Mouse (Mus musculus): ENCODE data around the gene E030025P04Rik.

Gene E030025P04Rik

DNA sequence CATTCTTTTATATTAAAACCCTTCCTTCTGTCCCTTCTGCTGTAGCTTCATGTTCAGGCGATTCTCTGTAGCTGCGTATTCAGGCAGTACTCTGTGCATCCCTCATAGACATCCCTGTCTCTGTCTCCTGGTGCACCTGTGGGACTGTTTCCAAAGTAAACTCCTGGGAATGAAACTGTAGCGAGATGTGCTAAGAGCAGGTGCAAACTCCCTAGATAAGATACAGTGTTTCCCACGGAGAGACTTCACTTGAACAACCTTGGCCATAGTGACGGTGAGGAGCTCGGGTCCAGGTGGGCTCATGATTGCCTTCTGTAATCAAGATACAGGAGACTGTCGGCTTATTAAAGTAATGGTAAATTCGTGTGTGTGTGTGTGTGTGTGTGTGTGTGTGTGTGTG, 41.5 kb downstream of the E030025P04Rik start:
- DNase-seq (ENCODE audit: low spot score) = no peak

DNA sequence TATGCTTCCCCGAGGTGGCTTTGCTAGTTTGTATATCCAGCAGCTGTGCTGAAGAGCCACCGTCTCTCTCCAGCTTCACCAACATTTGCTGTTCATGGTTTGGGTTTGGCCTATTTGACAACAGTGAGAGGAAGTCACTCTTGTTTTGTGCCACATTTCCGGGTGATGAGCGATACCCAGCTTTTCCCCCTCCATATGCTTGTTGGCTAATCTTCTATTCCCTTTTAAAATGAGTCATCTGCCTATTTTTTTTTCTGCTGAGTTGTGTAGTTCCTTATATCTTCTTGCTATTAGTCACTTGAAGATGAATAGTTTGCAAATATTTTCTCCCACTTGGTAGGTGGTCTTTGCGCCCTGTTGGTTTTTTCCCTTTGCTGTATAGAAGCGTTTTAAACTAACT, 43.9 kb downstream of the E030025P04Rik start:
- no peak for DNase-seq (ENCODE audit: low spot score)

- no peak for DNase-seq (ENCODE audit: low spot score)
These were observed 52.3 kb downstream of the E030025P04Rik start for GRCm38 (mm10) chr11:109091821-109092220.

All from ovary, postnatal 36 days (tissue).